10 mouse cellular contexts compared by ENCODE assay signal in genomic region chr14:61056962-61057361, GRCm38 (mm10). TPM values are rescaled to one million over a fixed set of nuclear protein-coding genes. Genes with fewer than 3 reads are reported as not detected.
A peak's percentile ranks its signal among the peaks of the same experiment; 100 is the strongest.
DNase-seq lines count a peak whose midpoint lies in the region; ATAC-seq and TF ChIP-seq lines count a peak whose summit lies in the region.
"Had no signal": no experiment of that assay in that cellular context is flagged by ENCODE, and none has a peak within 500 bp of the region (broad histone marks: within the 10 kb centered on the region; RNA-seq: fewer than 3 reads in every experiment).

No protein-coding gene starts in this region.

- H3K27me3 ChIP-seq in heart, postnatal 0 days (ENCODE audit: control insufficient read depth, insufficient read depth, low read length): peaks cover 9% of the 10 kb centered on the region; the same call in 1 of the 2 replicates
- H3K27me3 ChIP-seq in hindbrain, postnatal 0 days (ENCODE audit: insufficient read depth, low read length): no peaks in the 10 kb centered on the region
- H3K27me3 ChIP-seq in midbrain, embryonic 16.5 days (ENCODE audit: control insufficient read depth, insufficient read depth, low read depth, low read length): no peaks in the 10 kb centered on the region

- no peak for TF ChIP-seq CTCF in heart, postnatal 0 days (IDR thresholded peaks at IDR 0.05; ENCODE audit: low read depth)
- no peak for TF ChIP-seq CTCF in hindbrain, postnatal 0 days (IDR thresholded peaks at IDR 0.05; ENCODE audit: low read depth)

- H3K36me3 ChIP-seq in heart, postnatal 0 days (replicated peaks; ENCODE audit: control insufficient read depth, insufficient read depth, low read length): no peaks in the 10 kb centered on the region
- no peaks in the 10 kb centered on the region for H3K36me3 ChIP-seq in hindbrain, postnatal 0 days (ENCODE audit: insufficient read depth, low read length)
- no peaks in the 10 kb centered on the region for H3K36me3 ChIP-seq in midbrain, embryonic 16.5 days (ENCODE audit: control insufficient read depth, insufficient read depth, low read length)
- H3K36me3 ChIP-seq: G1E had no signal

- H3K4me2 ChIP-seq in heart, postnatal 0 days (ENCODE audit: low read depth, low read length): peak overlapping the region; percentile 58
- H3K4me2 ChIP-seq in hindbrain, postnatal 0 days (ENCODE audit: low read depth, low read length): peak overlapping the region; percentile 60
- H3K4me2 ChIP-seq in midbrain, embryonic 16.5 days (ENCODE audit: low read length): peak overlapping the region; percentile 77

- peak overlapping the region; percentile 32 for H3K4me3 ChIP-seq in heart, postnatal 0 days (ENCODE audit: low read depth, low read length)
- peak overlapping the region; percentile 27 for H3K4me3 ChIP-seq in hindbrain, postnatal 0 days (ENCODE audit: low read length)
- H3K4me3 ChIP-seq in midbrain, embryonic 16.5 days (ENCODE audit: low read depth, low read length): peak overlapping the region; percentile 38

- 17% methylated on average over 11 of the region's 11 CpGs for WGBS in heart, postnatal 0 days
- 18% methylated on average over 11 of the region's 11 CpGs for WGBS in hindbrain, postnatal 0 days
- 7% methylated on average over 11 of the region's 11 CpGs for WGBS in midbrain, embryonic 16.5 days

- ATAC-seq in heart, postnatal 0 days (ENCODE audit: insufficient read depth, low read depth): no peak
- peak; percentile 33 for ATAC-seq in activated CD4-positive, CD25-positive, alpha-beta regulatory T cell, adult 4 months
- ATAC-seq in hindbrain, postnatal 0 days: no peak
- no peak for ATAC-seq in midbrain, embryonic 16.5 days

- H3K27ac ChIP-seq in heart, postnatal 0 days (ENCODE audit: low read depth): no peak overlapping the region
- H3K27ac ChIP-seq in hindbrain, postnatal 0 days: no peak overlapping the region
- H3K27ac ChIP-seq in midbrain, embryonic 16.5 days (ENCODE audit: low read length): no peak overlapping the region

- H3K4me1 ChIP-seq in heart, postnatal 0 days (ENCODE audit: control insufficient read depth, insufficient read depth): no peaks in the 10 kb centered on the region
- H3K4me1 ChIP-seq in hindbrain, postnatal 0 days (ENCODE audit: insufficient read depth, low read length): 0 out of 2 replicates have a peak, but pooled peaks cover 5% of the 10 kb centered on the region
- peaks cover 18% of the 10 kb centered on the region for H3K4me1 ChIP-seq in midbrain, embryonic 16.5 days (ENCODE audit: control insufficient read depth, insufficient read depth, low read length)

- no peak for DNase-seq in heart, postnatal 0 days (ENCODE audit: low spot score)
- DNase-seq in heart, postnatal 10 days: no peak
- DNase-seq in hindbrain, postnatal 0 days (ENCODE audit: low spot score): no peak
- DNase-seq in right cerebral cortex, postnatal 25 days: no peak
- DNase-seq in layer of hippocampus, postnatal 25 days (ENCODE audit: extremely low spot score in 1 of 2, low spot score in 1 of 2): no peak
- no peak for DNase-seq in kidney, postnatal 14 days
- DNase-seq: cerebellum, adult 11 months had no signal

- no peak for TF ChIP-seq EP300 in heart, postnatal 0 days (IDR thresholded peaks at IDR 0.05; ENCODE audit: low read depth)

- H3K9ac ChIP-seq in heart, postnatal 0 days (replicated peaks; ENCODE audit: low read depth, low read length): no peak overlapping the region
- H3K9ac ChIP-seq in hindbrain, postnatal 0 days (replicated peaks; ENCODE audit: low read length): peak overlapping the region; percentile 39; the same call in 1 of the 2 replicates
- peak overlapping the region; percentile 54; the same call in 1 of the 2 replicates for H3K9ac ChIP-seq in midbrain, embryonic 16.5 days (ENCODE audit: low read depth, low read length)

- H3K9me3 ChIP-seq in heart, postnatal 0 days (replicated peaks; ENCODE audit: control insufficient read depth, low read length): peaks cover 6% of the 10 kb centered on the region; the same call in 1 of the 2 replicates
- no peaks in the 10 kb centered on the region for H3K9me3 ChIP-seq in hindbrain, postnatal 0 days (ENCODE audit: low read length)
- H3K9me3 ChIP-seq in midbrain, embryonic 16.5 days (replicated peaks; ENCODE audit: control insufficient read depth, low read length, poor library complexity, severe bottlenecking): no peaks in the 10 kb centered on the region; the same call in 1 of the 2 replicates
- H3K9me3 ChIP-seq: G1E had no signal

- intact Hi-C loops in heart, postnatal 10 days (cut with DNase I): no loop called here

RNA-seq across cellular contexts. Expression of gene Tnfrsf19, which starts 10.7 kb away (rescaled TPM):
- 6.4 and 23.0 TPM in 2 replicates for total RNA-seq in heart, postnatal 0 days (2014; rRNA removed; ENCODE audit: low replicate concordance)
- polyA plus RNA-seq in heart, postnatal 0 days (2015; fragmentation: Nextera tagmentation; extraction: Ambion mirVana): 7.0 and 8.7 TPM in 2 replicates
- 1 to 10 TPM; 3.4 to 6.7 TPM for total RNA-seq in heart, postnatal 10 days (2021)
- polyA plus RNA-seq in activated CD4-positive, CD25-positive, alpha-beta regulatory T cell, adult 4 months (2017; shearing (Covaris generic)): not detected
- 42.2 and 51.6 TPM in 2 replicates for total RNA-seq in hindbrain, postnatal 0 days (2014; rRNA removed)
- 28.9 and 29.0 TPM in 2 replicates for polyA plus RNA-seq in hindbrain, postnatal 0 days (2015; fragmentation: Nextera tagmentation; extraction: Ambion mirVana)
- polyA plus RNA-seq in midbrain, embryonic 16.5 days (2015; fragmentation: Nextera tagmentation; extraction: Ambion mirVana): 36.5 and 41.7 TPM in 2 replicates
- total RNA-seq in layer of hippocampus, postnatal 25 days (2021): 10 to 100 TPM; 51.8 to 64.6 TPM
- polyA plus RNA-seq: G1E had no signal
